Mouse (Mus musculus): ENCODE measurements around the gene Pde7b. TPM values are rescaled to one million over a fixed set of nuclear protein-coding genes. Genes with fewer than 3 reads are reported as not detected.

Gene Pde7b
- polyA plus RNA-seq, 1 experiment from 2014 or later, result 1.3 TPM

Other genes with a start within 250 kb of the Pde7b start
- gene Ahi1, start 227.5 kb upstream of the Pde7b start, polyA plus RNA-seq (2014; fragmentation: Nextera tagmentation; extraction: Ambion mirVana), result 56.9 and 67.0 TPM in 2 replicates

Data from forebrain, embryonic 14.5 days (tissue).